Mouse (Mus musculus): ENCODE measurements at regions not wholly inside any gene's neighbourhood (a gene's known extent, or its start where the extent isn't known, plus 50 kb on each side); places are given as distances from the start of the nearest gene placed in this dataset.

- no peak for ATAC-seq
- H3K9ac ChIP-seq: no peak overlapping the region
These were observed 161.8 kb upstream of the A530016L24Rik start for GRCm38 (mm10) chr12:112327411-112327810.

GRCm38 (mm10) chr12:112328809-112329575 lies 160.3 kb upstream of the A530016L24Rik start:
- no peak overlapping the region for H3K9ac ChIP-seq
- H3K36me3 ChIP-seq: no peaks in the 10 kb centered on the region
- H3K4me2 ChIP-seq: no peak overlapping the region
- peaks cover 9% of the 10 kb centered on the region for H3K4me1 ChIP-seq
- peak; percentile 53 for ATAC-seq
- no peaks in the 10 kb centered on the region for H3K9me3 ChIP-seq (replicated peaks)
- no peak overlapping the region for H3K4me3 ChIP-seq
- no peak overlapping the region for H3K27ac ChIP-seq
- H3K27me3 ChIP-seq (replicated peaks): peaks cover 15% of the 10 kb centered on the region; the same call in 1 of the 2 replicates
- WGBS (ENCODE audit: insufficient replicate concordance): 27% methylated on average over 8 of the region's 8 CpGs

More at GRCm38 (mm10) chr12:112327411-112327810, 161.8 kb upstream of the A530016L24Rik start:
- H3K4me3 ChIP-seq: no peak overlapping the region
- peaks cover 15% of the 10 kb centered on the region; the same call in 1 of the 2 replicates for H3K27me3 ChIP-seq (replicated peaks)
- H3K36me3 ChIP-seq: no peaks in the 10 kb centered on the region
- peaks cover 9% of the 10 kb centered on the region for H3K4me1 ChIP-seq
- no peaks in the 10 kb centered on the region for H3K9me3 ChIP-seq (replicated peaks)
- WGBS (ENCODE audit: insufficient replicate concordance): 81% methylated on average over 8 of the region's 8 CpGs
- H3K27ac ChIP-seq: no peak overlapping the region
- H3K4me2 ChIP-seq: no peak overlapping the region

GRCm38 (mm10) chr12:112329701-112330301 lies 159.4 kb upstream of the A530016L24Rik start:
- Histone ChIP-seq H3K27ac (no peak overlapping the region), H3K9me3 (replicated peaks) (no peaks in the 10 kb centered on the region), H3K36me3 (no peaks in the 10 kb centered on the region), H3K4me3 (no peak overlapping the region), H3K4me1 (peaks cover 9% of the 10 kb centered on the region), H3K4me2 (no peak overlapping the region), H3K9ac (no peak overlapping the region), H3K27me3 (replicated peaks) (peaks cover 14% of the 10 kb centered on the region; the same call in 1 of the 2 replicates)
- ATAC-seq: no peak
- WGBS (ENCODE audit: insufficient replicate concordance): 49% methylated on average over 18 of the region's 18 CpGs

DNA sequence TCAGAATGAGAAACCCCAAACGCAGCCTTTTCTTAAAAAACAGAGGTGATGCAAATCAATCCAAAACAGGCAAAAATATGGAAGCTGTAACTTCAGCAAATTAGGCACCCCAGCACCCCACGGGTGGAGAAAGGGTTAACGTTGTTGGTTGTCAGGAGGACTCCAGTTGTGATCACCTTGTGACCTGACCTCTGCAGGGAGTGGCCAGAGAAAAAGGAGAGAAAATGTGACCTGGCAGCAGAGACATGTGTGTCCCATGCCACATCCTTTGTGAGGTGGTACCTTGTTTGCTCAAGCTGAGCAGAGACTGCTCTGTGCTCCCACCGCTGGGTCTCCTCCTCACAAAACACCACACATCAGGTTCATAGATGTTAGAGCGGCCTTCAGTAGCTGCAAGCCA lies 158.7 kb upstream of the A530016L24Rik start:
- H3K4me1 ChIP-seq: peaks cover 9% of the 10 kb centered on the region
- 61% methylated on average over 5 of the region's 5 CpGs for WGBS (ENCODE audit: insufficient replicate concordance)
- H3K27ac ChIP-seq: no peak overlapping the region
- no peak overlapping the region for H3K4me2 ChIP-seq
- H3K4me3 ChIP-seq: no peak overlapping the region
- H3K9ac ChIP-seq: no peak overlapping the region
- no peak for ATAC-seq
- peaks cover 12% of the 10 kb centered on the region for H3K27me3 ChIP-seq (replicated peaks)
- no peaks in the 10 kb centered on the region for H3K9me3 ChIP-seq (replicated peaks)
- no peaks in the 10 kb centered on the region for H3K36me3 ChIP-seq

- Histone ChIP-seq H3K9me3 (replicated peaks) (no peaks in the 10 kb centered on the region), H3K9ac (no peak overlapping the region), H3K27ac (no peak overlapping the region), H3K4me1 (peaks cover 9% of the 10 kb centered on the region), H3K4me3 (no peak overlapping the region), H3K4me2 (no peak overlapping the region), H3K27me3 (replicated peaks) (peaks cover 12% of the 10 kb centered on the region), H3K36me3 (no peaks in the 10 kb centered on the region)
- 80% methylated on average over 16 of the region's 16 CpGs for WGBS (ENCODE audit: insufficient replicate concordance)
- ATAC-seq: no peak
These were observed 158.2 kb upstream of the A530016L24Rik start for GRCm38 (mm10) chr12:112331061-112331460.

DNA sequence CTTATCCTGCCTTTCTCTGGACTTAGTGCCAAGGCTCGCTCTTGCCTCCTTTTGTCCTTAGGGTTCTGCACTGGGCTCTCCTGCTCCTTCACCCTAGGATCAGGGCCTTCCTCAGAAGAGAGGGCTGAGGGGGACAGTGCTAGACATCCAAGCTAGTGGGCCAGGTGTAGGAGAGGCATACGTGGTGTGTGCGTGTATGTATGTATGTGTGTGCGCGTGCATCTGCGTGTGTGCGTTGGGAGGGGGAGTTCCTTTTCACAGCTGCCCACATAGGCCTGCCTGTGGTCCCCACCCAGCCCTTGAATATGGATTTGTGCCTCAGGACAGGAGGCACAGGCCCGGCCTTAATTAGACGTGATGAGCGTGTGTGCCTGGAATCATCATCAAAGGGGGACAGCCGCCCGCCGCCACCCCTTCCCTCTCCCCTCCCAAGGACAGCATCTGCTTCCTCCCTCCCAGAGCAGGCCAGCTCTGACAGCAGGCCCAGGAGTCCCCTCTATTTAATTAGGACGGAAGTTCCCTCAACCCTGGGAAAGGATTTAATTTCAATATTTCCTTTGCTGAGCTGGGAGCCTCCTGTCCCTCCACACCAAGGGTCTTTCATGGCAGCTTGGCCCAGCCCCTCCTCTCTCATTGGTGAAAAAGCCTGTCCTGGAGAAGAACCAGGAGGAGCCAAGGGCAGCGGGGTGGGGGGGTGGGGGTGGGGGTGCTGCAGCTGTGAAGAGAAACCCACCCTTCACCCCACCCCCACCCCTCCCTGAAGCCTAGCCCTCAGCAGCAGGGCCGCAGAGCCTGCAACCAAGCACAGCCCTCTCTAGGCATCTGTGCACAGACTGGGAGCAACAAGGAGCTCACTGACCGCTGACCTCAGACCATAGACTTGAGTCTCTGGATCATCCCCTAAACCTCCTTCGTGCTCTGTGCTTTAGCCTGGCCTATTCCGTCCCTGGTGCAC lies 155.8 kb upstream of the A530016L24Rik start:
- Histone ChIP-seq H3K9ac (no peak overlapping the region), H3K27me3 (replicated peaks) (peaks cover 15% of the 10 kb centered on the region), H3K4me1 (peaks cover 9% of the 10 kb centered on the region), H3K4me2 (no peak overlapping the region), H3K27ac (no peak overlapping the region), H3K36me3 (no peaks in the 10 kb centered on the region), H3K9me3 (replicated peaks) (no peaks in the 10 kb centered on the region), H3K4me3 (no peak overlapping the region)
- ATAC-seq: no peak
- 54% methylated on average over 19 of the region's 19 CpGs for WGBS (ENCODE audit: insufficient replicate concordance)

GRCm38 (mm10) chr12:112334106-112334855 lies 155.0 kb upstream of the A530016L24Rik start:
- WGBS (ENCODE audit: insufficient replicate concordance): 68% methylated on average over 20 of the region's 20 CpGs
- peaks cover 9% of the 10 kb centered on the region for H3K4me1 ChIP-seq
- H3K36me3 ChIP-seq: no peaks in the 10 kb centered on the region
- H3K9ac ChIP-seq: no peak overlapping the region
- ATAC-seq: no peak
- H3K4me2 ChIP-seq: no peak overlapping the region
- H3K27ac ChIP-seq: no peak overlapping the region
- H3K4me3 ChIP-seq: no peak overlapping the region
- no peaks in the 10 kb centered on the region for H3K9me3 ChIP-seq (replicated peaks)
- peaks cover 15% of the 10 kb centered on the region for H3K27me3 ChIP-seq (replicated peaks)

DNA sequence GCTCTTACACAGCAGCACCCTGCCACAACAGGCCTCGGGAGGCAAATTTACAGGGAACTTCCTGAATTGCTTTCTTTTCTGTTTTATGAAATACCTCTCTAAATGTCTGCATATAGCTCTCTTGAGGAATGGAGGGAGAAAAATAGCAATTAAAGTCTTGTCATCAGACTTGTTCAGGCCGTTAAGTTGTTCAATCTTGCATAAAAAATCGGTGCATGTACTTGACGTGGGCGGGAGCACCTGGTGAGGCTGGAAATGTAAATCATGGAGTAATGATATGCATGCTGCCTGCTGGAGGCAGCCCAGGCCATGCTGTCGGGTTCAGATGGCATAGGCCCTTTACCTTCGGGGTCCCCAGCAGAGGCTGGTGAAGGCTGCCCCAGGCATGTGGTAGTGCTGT lies 153.6 kb upstream of the A530016L24Rik start:
- WGBS (ENCODE audit: insufficient replicate concordance): 70% methylated on average over 7 of the region's 7 CpGs
- Histone ChIP-seq H3K4me2 (no peak overlapping the region), H3K27ac (no peak overlapping the region), H3K4me1 (peaks cover 4% of the 10 kb centered on the region), H3K9ac (no peak overlapping the region), H3K27me3 (replicated peaks) (peaks cover 17% of the 10 kb centered on the region), H3K36me3 (no peaks in the 10 kb centered on the region), H3K4me3 (no peak overlapping the region), H3K9me3 (replicated peaks) (no peaks in the 10 kb centered on the region)
- ATAC-seq: no peak

- Histone ChIP-seq H3K9me3 (replicated peaks) (no peaks in the 10 kb centered on the region), H3K27me3 (replicated peaks) (peaks cover 10% of the 10 kb centered on the region; the same call in 1 of the 2 replicates), H3K4me1 (peaks cover 2% of the 10 kb centered on the region), H3K4me3 (no peak overlapping the region), H3K4me2 (no peak overlapping the region), H3K9ac (no peak overlapping the region), H3K27ac (no peak overlapping the region), H3K36me3 (no peaks in the 10 kb centered on the region)
- ATAC-seq: no peak
- 73% methylated on average over 9 of the region's 9 CpGs for WGBS (ENCODE audit: insufficient replicate concordance)
These were observed 152.5 kb upstream of the A530016L24Rik start for GRCm38 (mm10) chr12:112336691-112337295.

GRCm38 (mm10) chr12:112337443-112337842 lies 151.8 kb upstream of the A530016L24Rik start:
- Histone ChIP-seq H3K9me3 (replicated peaks) (no peaks in the 10 kb centered on the region), H3K4me3 (no peak overlapping the region), H3K27ac (no peak overlapping the region), H3K4me1 (no peaks in the 10 kb centered on the region; the same call in 1 of the 2 replicates), H3K27me3 (replicated peaks) (peaks cover 10% of the 10 kb centered on the region; the same call in 1 of the 2 replicates), H3K36me3 (no peaks in the 10 kb centered on the region), H3K9ac (no peak overlapping the region), H3K4me2 (no peak overlapping the region)
- WGBS (ENCODE audit: insufficient replicate concordance): 66% methylated on average over 11 of the region's 11 CpGs
- no peak for ATAC-seq

DNA sequence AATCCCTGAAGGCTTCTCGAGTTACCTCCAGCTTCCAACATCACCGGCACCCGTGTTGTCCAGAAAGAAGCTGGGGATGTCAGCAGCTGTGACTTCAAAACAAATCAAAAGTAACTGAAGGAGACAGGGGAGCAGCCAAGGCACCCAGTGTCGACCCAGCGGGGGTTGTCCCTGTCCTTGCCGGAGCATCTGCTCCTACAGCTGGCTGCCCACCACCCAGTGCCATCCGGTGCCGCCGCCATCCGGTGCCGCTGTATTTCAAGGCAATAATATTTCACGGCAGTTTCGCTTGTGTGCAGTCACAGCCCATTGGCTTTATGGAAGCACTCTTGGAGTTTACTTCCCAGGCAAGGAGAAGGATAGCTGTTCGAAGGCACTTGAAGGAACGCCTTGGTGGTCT lies 150.3 kb upstream of the A530016L24Rik start:
- Histone ChIP-seq H3K4me2 (no peak overlapping the region), H3K27me3 (replicated peaks) (peaks cover 13% of the 10 kb centered on the region; the same call in 1 of the 2 replicates), H3K4me1 (no peaks in the 10 kb centered on the region), H3K27ac (no peak overlapping the region), H3K36me3 (no peaks in the 10 kb centered on the region), H3K4me3 (no peak overlapping the region), H3K9me3 (replicated peaks) (no peaks in the 10 kb centered on the region), H3K9ac (no peak overlapping the region)
- no peak for ATAC-seq
- WGBS (ENCODE audit: insufficient replicate concordance): 75% methylated on average over 15 of the region's 15 CpGs
